Mouse (Mus musculus) MEL (cell line): ENCODE measurements at regions not wholly inside any gene's neighbourhood (a gene's known extent, or its start where the extent isn't known, plus 50 kb on each side); places are given as distances from the start of the nearest gene placed in this dataset.

ENCODE experiments used
- CHD1 ChIP-seq: IDR thresholded peaks from 2 replicates; pipeline ENCODE4 v1.6.1; 2012; ENCODE audit warnings: low read depth, mild to moderate bottlenecking, inconsistent platforms, low read length, improper control_type of control experiment
- CTCF ChIP-seq, 3 experiments: IDR thresholded peaks in 2 of 3; conservative IDR thresholded peaks in 1 of 3; 2 replicates each; pipeline ENCODE4 v1.5.1; 2011 to 2012; ENCODE audit warnings: low read length in 3 of 3, low read depth in 2 of 3, mild to moderate bottlenecking in 2 of 3, improper control_type of control experiment in 1 of 3, inconsistent platforms in 1 of 3, mixed read lengths in 1 of 3, moderate library complexity in 1 of 3; ENCODE audit not compliant: control insufficient read depth in 1 of 3, insufficient read depth in 1 of 3, poor library complexity in 1 of 3, severe bottlenecking in 1 of 3
- ETS1 ChIP-seq: IDR thresholded peaks from 2 replicates; pipeline ENCODE4 v1.6.1; 2012; ENCODE audit warnings: low read depth, mild to moderate bottlenecking, inconsistent platforms, low read length, improper control_type of control experiment, moderate library complexity
- HCFC1 ChIP-seq: IDR thresholded peaks from 2 replicates; pipeline ENCODE4 v1.6.1; 2012; ENCODE audit warnings: low read depth, mild to moderate bottlenecking, inconsistent platforms, low read length, improper control_type of control experiment, moderate library complexity
- MAFK ChIP-seq: IDR thresholded peaks from 2 replicates; pipeline ENCODE4 v1.6.1; 2011; ENCODE audit warnings: low read depth, mild to moderate bottlenecking, low read length, improper control_type of control experiment, borderline replicate concordance
- MAX ChIP-seq: IDR thresholded peaks from 2 replicates; pipeline ENCODE4 v1.6.1; 2011; ENCODE audit warnings: low read length, improper control_type of control experiment
- MXI1 ChIP-seq: IDR thresholded peaks from 2 replicates; pipeline ENCODE4 v1.6.1; 2011; ENCODE audit warnings: mild to moderate bottlenecking, low read depth, low read length, improper control_type of control experiment
- POLR2A ChIP-seq, 2 experiments: IDR thresholded peaks; 2 replicates each; pipeline ENCODE4 v1.6.1; 2011 to 2012; ENCODE audit warnings: low read length in 2 of 2, mild to moderate bottlenecking in 2 of 2, control low read depth in 1 of 2, improper control_type of control experiment in 1 of 2, low read depth in 1 of 2, moderate library complexity in 1 of 2; ENCODE audit not compliant: control insufficient read depth in 1 of 2, insufficient read depth in 1 of 2, poor library complexity in 1 of 2
- RCOR1 ChIP-seq: IDR thresholded peaks from 2 replicates; pipeline ENCODE4 v1.6.1; 2012; ENCODE audit warnings: low read depth, mild to moderate bottlenecking, inconsistent platforms, low read length, improper control_type of control experiment
- SMC3 ChIP-seq: IDR thresholded peaks from 2 replicates; pipeline ENCODE4 v1.6.1; 2011; ENCODE audit warnings: low read depth, low read length, improper control_type of control experiment
- TAL1 ChIP-seq: IDR thresholded peaks from 2 replicates; pipeline ENCODE4 v1.6.1; 2012; ENCODE audit warnings: mild to moderate bottlenecking, inconsistent platforms, low read length, moderate library complexity, mixed read lengths
- USF1 ChIP-seq: IDR thresholded peaks from 2 replicates; pipeline ENCODE4 v1.6.1; 2014; ENCODE audit warnings: low read depth, mild to moderate bottlenecking, inconsistent platforms, low read length, improper control_type of control experiment, moderate library complexity
- ZKSCAN1 ChIP-seq: IDR thresholded peaks from 2 replicates; pipeline ENCODE4 v1.6.1; 2012; ENCODE audit warnings: low read depth, mild to moderate bottlenecking, inconsistent platforms, low read length, improper control_type of control experiment, moderate library complexity

DNA sequence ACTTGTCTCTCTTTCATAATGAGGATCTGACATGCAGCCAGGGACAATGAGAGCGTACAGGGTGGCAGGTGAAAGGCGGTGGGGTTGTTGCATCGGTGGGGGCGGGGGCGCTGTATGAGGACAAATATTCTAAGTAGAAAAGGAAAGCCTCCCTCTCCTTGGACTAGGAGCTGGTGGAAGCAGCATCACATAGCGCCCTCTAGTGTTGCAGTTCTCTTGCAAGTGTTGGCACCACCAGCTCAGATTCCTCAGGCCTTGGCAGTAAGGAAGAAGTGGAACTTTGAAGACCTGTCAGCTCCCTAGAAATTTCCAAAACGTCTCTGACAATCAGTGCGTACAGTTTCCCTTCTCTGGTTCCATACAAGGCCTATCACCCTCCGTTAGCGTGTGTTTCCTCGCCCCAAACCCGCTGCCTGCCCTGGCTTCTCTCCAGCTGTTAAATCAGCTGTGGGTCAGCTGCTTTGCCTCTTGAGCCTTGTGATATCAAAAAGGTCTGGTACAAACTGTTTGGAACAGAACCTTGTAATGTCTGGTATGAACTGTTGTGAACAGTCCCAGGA lies 240.2 kb upstream of the Ano5 start:
- TF ChIP-seq TAL1 (no peak), POLR2A (IDR thresholded peaks at IDR 0.05; ENCODE audit: control insufficient read depth in 1 of 2, insufficient read depth in 1 of 2, low read depth in 1 of 2, low read length in 2 of 2, poor library complexity in 1 of 2) (no peak), CHD1 (no peak), MAX (no peak), ZKSCAN1 (no peak), MXI1 (no peak), RCOR1 (no peak), ETS1 (no peak), CTCF (IDR thresholded peaks at IDR 0.05 in 2 of 3, conservative IDR thresholded peaks at IDR 0.05 in 1 of 3; ENCODE audit: control insufficient read depth in 1 of 3, insufficient read depth in 1 of 3, low read depth in 2 of 3, low read length in 3 of 3, poor library complexity in 1 of 3, severe bottlenecking in 1 of 3) (peak in 1 of 3 experiments; percentile 12; a peak in 1 of 6 replicates), SMC3 (no peak), MAFK (no peak), HCFC1 (no peak), USF1 (no peak)
